Mouse (Mus musculus) hindbrain, embryonic 13.5 days (tissue): ENCODE data around the gene Acap1. TPM values are rescaled to one million over a fixed set of nuclear protein-coding genes. Genes with fewer than 3 reads are reported as not detected.
A peak's percentile ranks its signal among the peaks of the same experiment; 100 is the strongest.

Experiments
- ATAC-seq: fragments of 200-750 bp; cut with Nextera tagmentation; 2 replicates; pipeline ENCODE4 v1.8.0; 2017; ENCODE audit warnings: moderate TSS enrichment; ENCODE audit not compliant: low FRiP score
- H3K27ac ChIP-seq: fragments of 300-500 bp; sonication (generic); 2 replicates; pipeline ENCODE4 v1.5.1; 2015; ENCODE audit warnings: inconsistent platforms, mild to moderate bottlenecking, moderate library complexity
- H3K27me3 ChIP-seq: fragments of 300-500 bp; sonication (generic); 2 replicates; pipeline ENCODE4 v1.6.1; 2015; ENCODE audit warnings: mild to moderate bottlenecking, inconsistent platforms
- H3K36me3 ChIP-seq: fragments of 300-500 bp; sonication (generic); 2 replicates; pipeline ENCODE4 v1.6.1; 2015; ENCODE audit warnings: mild to moderate bottlenecking, inconsistent platforms
- H3K4me1 ChIP-seq: fragments of 300-500 bp; sonication (generic); replicated peaks from 2 replicates; pipeline ENCODE4 v1.6.1; 2015; ENCODE audit warnings: inconsistent platforms
- H3K4me2 ChIP-seq: fragments of 300-500 bp; sonication (generic); 2 replicates; pipeline ENCODE4 v1.6.1; 2015; ENCODE audit warnings: inconsistent platforms, mild to moderate bottlenecking, moderate library complexity
- H3K4me3 ChIP-seq: fragments of 300-500 bp; sonication (generic); 2 replicates; pipeline ENCODE4 v1.5.1; 2015; ENCODE audit warnings: mild to moderate bottlenecking, inconsistent platforms
- H3K9ac ChIP-seq: fragments of 300-500 bp; sonication (generic); 2 replicates; pipeline ENCODE4 v1.6.1; 2015; ENCODE audit warnings: mild to moderate bottlenecking, inconsistent platforms
- H3K9me3 ChIP-seq: fragments of 300-500 bp; sonication (generic); 2 replicates; pipeline ENCODE4 v1.6.1; 2016; ENCODE audit warnings: inconsistent platforms
- WGBS: fragments of 180-500 bp; shearing (Covaris S2); methylation state at CpG from one replicate; pipeline ENCODE4 v1.1.7; 2015; 5-methylcytosine and 5-hydroxymethylcytosine counted together
- polyA plus RNA-seq: library from polyadenylated mRNA; unstranded; fragments of >200 nt; fragmentation: Nextera tagmentation; extraction: Ambion mirVana; gene quantifications from 2 replicates; pipeline ENCODE4 v1.2.1, GENCODE M21; 2015

Acap1 gene
- polyA plus RNA-seq, result 0.17 and 0.52 TPM in 2 replicates

GRCm38 (mm10) chr11:69895291-69895690 is at the start of gene Acap1:
Acap1 (minus strand) TSS chr11:69895539.
- ATAC-seq, result no peak
- WGBS, result 84% methylated on average over 4 of the region's 4 CpGs
- H3K4me1 ChIP-seq, result peaks cover 21% of the 10 kb centered on the region
- H3K36me3 ChIP-seq, result peaks cover 3% of the 10 kb centered on the region; the same call in 1 of the 2 replicates
- H3K9me3 ChIP-seq, result no peaks in the 10 kb centered on the region
- H3K4me2 ChIP-seq, result no peak within 1 kb of the TSS
- 0 out of 2 replicates have a peak, but pooled peaks cover 3% of the 10 kb centered on the region for H3K27me3 ChIP-seq
- no peak within 1 kb of the TSS for H3K4me3 ChIP-seq
- H3K9ac ChIP-seq, result no peak within 1 kb of the TSS
- H3K27ac ChIP-seq, result no peak within 1 kb of the TSS

- 80% methylated on average over 4 of the region's 4 CpGs for WGBS
- Histone ChIP-seq H3K27ac (no peak overlapping the region), H3K36me3 (no peaks in the 10 kb centered on the region)
These were observed 45.6 kb upstream of the Acap1 start for GRCm38 (mm10) chr11:69940962-69941361.

GRCm38 (mm10) chr11:69939731-69940130 is 44.4 kb upstream of the Acap1 start:
- no peak overlapping the region for H3K27ac ChIP-seq
- no peaks in the 10 kb centered on the region for H3K36me3 ChIP-seq
- WGBS, result 92% methylated on average over 17 of the region's 17 CpGs
- ATAC-seq, result no peak
- no peaks in the 10 kb centered on the region for H3K9me3 ChIP-seq
- H3K4me1 ChIP-seq, result peaks cover 20% of the 10 kb centered on the region
- peaks cover 50% of the 10 kb centered on the region for H3K27me3 ChIP-seq
- no peak overlapping the region for H3K4me3 ChIP-seq
- no peak overlapping the region for H3K4me2 ChIP-seq
- H3K9ac ChIP-seq, result no peak overlapping the region

More at GRCm38 (mm10) chr11:69940962-69941361, 45.6 kb upstream of the Acap1 start:
- Histone ChIP-seq H3K4me2 (no peak overlapping the region), H3K4me1 (peaks cover 15% of the 10 kb centered on the region), H3K9ac (no peak overlapping the region), H3K27me3 (peaks cover 43% of the 10 kb centered on the region), H3K4me3 (no peak overlapping the region), H3K9me3 (no peaks in the 10 kb centered on the region)
- ATAC-seq, result no peak

- no peaks in the 10 kb centered on the region for H3K36me3 ChIP-seq
- H3K9ac ChIP-seq, result no peak overlapping the region
- no peak overlapping the region for H3K27ac ChIP-seq
- H3K9me3 ChIP-seq, result no peaks in the 10 kb centered on the region
- peaks cover 55% of the 10 kb centered on the region for H3K27me3 ChIP-seq
- no peak for ATAC-seq
- H3K4me3 ChIP-seq, result no peak overlapping the region
- 64% methylated on average over 5 of the region's 5 CpGs for WGBS
- H3K4me2 ChIP-seq, result no peak overlapping the region
- peaks cover 23% of the 10 kb centered on the region for H3K4me1 ChIP-seq
These were observed 43.8 kb upstream of the Acap1 start for GRCm38 (mm10) chr11:69939181-69939580.

GRCm38 (mm10) chr11:69938401-69938979 is 43.2 kb upstream of the Acap1 start:
- Histone ChIP-seq H3K4me3 (no peak overlapping the region), H3K4me1 (peaks cover 25% of the 10 kb centered on the region), H3K9me3 (no peaks in the 10 kb centered on the region), H3K4me2 (no peak overlapping the region), H3K36me3 (no peaks in the 10 kb centered on the region), H3K27ac (no peak overlapping the region), H3K27me3 (peaks cover 55% of the 10 kb centered on the region), H3K9ac (peak overlapping the region; percentile 35; the same call in 1 of the 2 replicates)
- ATAC-seq, result no peak
- 36% methylated on average over 9 of the region's 9 CpGs for WGBS

- no peak for ATAC-seq
- no peak overlapping the region for H3K9ac ChIP-seq
- H3K27me3 ChIP-seq, result peaks cover 55% of the 10 kb centered on the region
- H3K36me3 ChIP-seq, result no peaks in the 10 kb centered on the region
- no peak overlapping the region for H3K4me2 ChIP-seq
- no peak overlapping the region for H3K27ac ChIP-seq
- H3K4me3 ChIP-seq, result no peak overlapping the region
- WGBS, result 72% methylated on average over 5 of the region's 5 CpGs
- H3K4me1 ChIP-seq, result peaks cover 25% of the 10 kb centered on the region
- H3K9me3 ChIP-seq, result no peaks in the 10 kb centered on the region
These were observed 42.5 kb upstream of the Acap1 start for GRCm38 (mm10) chr11:69937834-69938233.

GRCm38 (mm10) chr11:69937385-69937784 is 42.0 kb upstream of the Acap1 start:
- peaks cover 55% of the 10 kb centered on the region for H3K27me3 ChIP-seq
- 50% methylated on average over 4 of the region's 4 CpGs for WGBS
- H3K27ac ChIP-seq, result no peak overlapping the region
- no peaks in the 10 kb centered on the region for H3K36me3 ChIP-seq
- H3K4me1 ChIP-seq, result peaks cover 25% of the 10 kb centered on the region
- H3K4me3 ChIP-seq, result no peak overlapping the region
- no peak overlapping the region for H3K9ac ChIP-seq
- no peak overlapping the region for H3K4me2 ChIP-seq
- no peaks in the 10 kb centered on the region for H3K9me3 ChIP-seq
- no peak for ATAC-seq

- H3K36me3 ChIP-seq, result no peaks in the 10 kb centered on the region
- WGBS, result 44% methylated on average over 9 of the region's 9 CpGs
- peak overlapping the region; percentile 99 for H3K4me2 ChIP-seq
- ATAC-seq, result no peak
- H3K4me3 ChIP-seq, result peak overlapping the region; percentile 61
- no peak overlapping the region for H3K27ac ChIP-seq
- H3K4me1 ChIP-seq, result peaks cover 25% of the 10 kb centered on the region
- H3K9ac ChIP-seq, result peak overlapping the region; percentile 75; the same call in 1 of the 2 replicates
- peaks cover 58% of the 10 kb centered on the region for H3K27me3 ChIP-seq
- no peaks in the 10 kb centered on the region for H3K9me3 ChIP-seq
These were observed 41.5 kb upstream of the Acap1 start for GRCm38 (mm10) chr11:69936714-69937347.

GRCm38 (mm10) chr11:69936156-69936555 is 40.8 kb upstream of the Acap1 start:
- Histone ChIP-seq H3K4me1 (peaks cover 25% of the 10 kb centered on the region), H3K27me3 (peaks cover 61% of the 10 kb centered on the region), H3K9ac (peak overlapping the region; percentile 75), H3K9me3 (no peaks in the 10 kb centered on the region), H3K4me2 (peak overlapping the region; percentile 99), H3K36me3 (no peaks in the 10 kb centered on the region), H3K4me3 (peak overlapping the region; percentile 61), H3K27ac (no peak overlapping the region)
- 2% methylated on average over 26 of the region's 30 CpGs for WGBS
- no peak for ATAC-seq

GRCm38 (mm10) chr11:69935137-69935879 is 40.0 kb upstream of the Acap1 start, which contains the start of gene Ybx2:
Ybx2 (plus strand) TSS chr11:69935796.
- 1% methylated on average over 42 of the region's 62 CpGs for WGBS
- peaks cover 63% of the 10 kb centered on the region for H3K27me3 ChIP-seq
- H3K36me3 ChIP-seq, result no peaks in the 10 kb centered on the region
- peak within 1 kb of the TSS; percentile 61 for H3K4me3 ChIP-seq
- peak within 1 kb of the TSS; percentile 75 for H3K9ac ChIP-seq
- H3K27ac ChIP-seq, result no peak within 1 kb of the TSS
- H3K4me1 ChIP-seq, result peaks cover 21% of the 10 kb centered on the region
- H3K4me2 ChIP-seq, result peak within 1 kb of the TSS; percentile 99
- peak; percentile 93 for ATAC-seq
- H3K9me3 ChIP-seq, result no peaks in the 10 kb centered on the region

GRCm38 (mm10) chr11:69934681-69935080 is 39.3 kb upstream of the Acap1 start:
- peaks cover 21% of the 10 kb centered on the region for H3K4me1 ChIP-seq
- H3K9me3 ChIP-seq, result no peaks in the 10 kb centered on the region
- no peaks in the 10 kb centered on the region for H3K36me3 ChIP-seq
- no peak for ATAC-seq
- peaks cover 57% of the 10 kb centered on the region for H3K27me3 ChIP-seq
- H3K4me2 ChIP-seq, result peak overlapping the region; percentile 42; the same call in 1 of the 2 replicates
- peak overlapping the region; percentile 19 for H3K4me3 ChIP-seq
- no peak overlapping the region for H3K27ac ChIP-seq
- H3K9ac ChIP-seq, result no peak overlapping the region
- 26% methylated on average over 6 of the region's 6 CpGs for WGBS

- no peaks in the 10 kb centered on the region for H3K36me3 ChIP-seq
- peak overlapping the region; percentile 19 for H3K4me3 ChIP-seq
- peaks cover 52% of the 10 kb centered on the region for H3K27me3 ChIP-seq
- H3K27ac ChIP-seq, result no peak overlapping the region
- H3K4me1 ChIP-seq, result peaks cover 21% of the 10 kb centered on the region
- H3K9me3 ChIP-seq, result no peaks in the 10 kb centered on the region
- H3K9ac ChIP-seq, result no peak overlapping the region
- no peak for ATAC-seq
- 2% methylated on average over 18 of the region's 18 CpGs for WGBS
- peak overlapping the region; percentile 42 for H3K4me2 ChIP-seq
These were observed 38.8 kb upstream of the Acap1 start for GRCm38 (mm10) chr11:69934169-69934568.
